Mouse (Mus musculus) olfactory bulb, adult 2 months (tissue): ENCODE results near the gene Capn8.

Experiments used
- CTCF ChIP-seq: fragments of 200-500 bp; IDR thresholded peaks from 2 replicates; pipeline ENCODE4 v1.5.1; 2012; ENCODE audit warnings: low read depth, mild to moderate bottlenecking, low read length, moderate library complexity; ENCODE audit not compliant: insufficient read depth
- POLR2A ChIP-seq: fragments of 200-500 bp; IDR thresholded peaks from 2 replicates; pipeline ENCODE4 v1.6.1; 2012; ENCODE audit warnings: mild to moderate bottlenecking, low read depth, low read length, moderate library complexity; ENCODE audit not compliant: insufficient read depth

GRCm38 (mm10) chr1:182523692-182524091, 41.1 kb upstream of the Capn8 start:
- no peak for TF ChIP-seq POLR2A
- TF ChIP-seq CTCF: no peak
